Mouse (Mus musculus): ENCODE data around the gene Wsb1.
"Not testable (repeated sequence)": the region's sequence is repeated elsewhere in the genome, so short reads cannot be mapped to it uniquely, and the experiment has no call there.

Wsb1 gene

GRCm38 (mm10) chr11:79264376-79264775 lies 9.9 kb upstream of the Wsb1 start:
- no peak for DNase-seq

DNA sequence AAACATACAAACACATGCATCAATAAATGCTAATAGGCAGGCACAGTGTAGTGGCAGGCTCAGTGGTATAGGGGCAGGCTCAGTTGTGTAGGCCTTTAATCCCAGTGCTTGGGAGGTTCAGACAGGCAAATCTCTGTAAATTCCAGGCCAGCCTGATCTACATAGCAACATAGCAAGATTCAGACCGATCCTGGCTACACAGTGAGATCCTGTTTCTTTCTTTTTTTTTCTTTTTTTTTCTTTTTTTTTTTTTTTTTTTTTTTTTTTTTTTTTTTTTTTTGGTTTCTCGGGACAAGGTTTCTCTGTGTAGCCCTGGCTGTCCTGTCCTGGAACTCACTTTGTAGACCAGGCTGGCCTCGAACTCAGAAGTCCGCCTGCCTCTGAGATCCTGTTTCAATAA lies 5.7 kb upstream of the Wsb1 start:
- DNase-seq = not testable (repeated sequence)

DNA sequence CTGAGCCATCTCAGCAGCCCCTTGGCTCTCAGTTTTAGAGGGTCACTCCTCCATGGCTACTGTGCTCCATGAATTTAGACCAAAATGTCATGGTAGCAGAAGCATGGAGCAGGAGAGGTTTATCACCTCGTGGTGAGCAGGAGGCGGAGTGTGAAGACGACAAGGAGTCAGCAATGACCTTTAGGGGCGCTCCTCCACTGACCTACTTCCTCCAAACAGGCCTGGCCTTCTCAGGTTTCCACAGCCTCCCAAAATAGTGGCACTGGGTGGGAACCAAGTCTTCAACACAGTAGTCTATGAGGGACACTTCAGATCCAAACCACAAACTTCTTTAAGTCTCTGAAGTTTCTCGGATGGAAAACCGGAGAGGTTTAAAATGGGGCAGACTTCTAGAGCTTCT lies 4.3 kb upstream of the Wsb1 start:
- DNase-seq = no peak

DNA sequence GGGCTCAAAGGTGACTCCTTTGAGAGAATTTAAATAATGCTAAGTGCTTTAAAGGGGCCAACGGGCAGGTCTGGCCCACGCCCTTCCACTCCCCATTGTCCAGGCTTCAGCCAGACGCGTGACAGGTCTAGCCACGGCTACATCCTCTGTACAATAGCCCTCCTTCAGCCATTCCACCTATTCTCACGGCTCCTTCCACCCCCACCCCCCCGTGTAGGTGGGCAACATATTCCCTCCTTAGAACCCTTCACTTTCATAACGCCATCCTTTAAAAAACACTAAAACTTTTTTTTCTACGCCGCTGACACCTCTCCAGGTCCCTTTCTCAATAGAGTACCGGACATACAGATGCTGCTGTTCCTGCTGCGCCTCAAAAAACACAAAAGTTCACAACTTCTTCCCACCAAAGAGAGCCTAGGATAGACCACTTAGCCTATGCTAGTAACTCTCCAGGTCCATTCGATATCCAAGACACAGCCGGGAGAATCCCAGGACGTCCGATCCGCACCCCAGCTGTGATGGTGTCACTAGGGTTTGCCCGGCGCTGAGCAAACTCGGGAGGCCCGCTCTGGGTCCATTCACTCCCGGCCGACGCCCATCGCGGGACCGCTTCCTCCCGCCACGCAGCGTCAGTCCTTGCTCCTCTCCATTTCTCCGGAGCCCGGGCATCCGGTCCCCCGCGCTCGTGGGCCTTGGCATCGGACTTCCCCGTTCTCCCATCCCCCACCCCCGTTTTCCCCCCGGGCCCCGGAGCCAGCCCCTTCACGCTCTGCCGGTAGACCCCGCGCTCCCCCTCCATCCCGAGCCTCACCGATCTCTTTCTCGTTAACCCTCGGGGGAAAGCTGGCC lies 705 bp downstream of the Wsb1 start:
- peak; percentile 75 to 76 for DNase-seq

DNA sequence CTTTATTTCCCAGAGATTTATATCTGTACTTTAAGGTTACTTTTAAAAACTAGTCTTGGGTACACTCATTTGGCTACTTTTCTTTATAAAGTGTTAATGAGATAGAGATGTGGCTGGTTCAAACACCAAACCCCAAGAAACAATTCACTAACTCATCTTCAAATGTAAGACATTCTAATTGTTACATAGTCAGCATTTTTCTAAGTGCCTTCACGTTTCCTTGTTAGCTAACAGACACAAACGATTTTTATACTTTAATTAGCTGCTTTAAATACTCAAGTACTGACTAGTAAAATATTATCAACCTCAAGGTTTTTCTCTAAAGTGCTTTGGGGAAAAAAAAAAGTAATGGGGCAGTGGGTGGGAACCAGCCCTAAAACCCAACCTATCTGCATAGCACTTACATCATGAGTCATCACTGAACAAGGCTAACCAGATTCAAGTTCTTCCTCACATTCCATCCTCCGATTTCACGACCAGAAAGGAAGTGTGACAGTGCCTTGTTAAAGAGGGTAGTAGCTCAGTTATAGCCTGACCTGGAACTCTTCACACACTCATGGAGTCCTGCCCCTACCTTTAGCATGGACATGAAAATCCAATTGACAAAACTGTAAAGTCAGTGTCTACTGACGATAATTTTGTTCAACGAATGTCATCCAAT lies 1.5 kb downstream of the Wsb1 start:
- peak in 1 of 2 experiments; percentile 29 for DNase-seq

- no peak for DNase-seq
Measured at GRCm38 (mm10) chr11:79239024-79239423, 15.4 kb downstream of the Wsb1 start.

GRCm38 (mm10) chr11:79238398-79238752 lies 16.1 kb downstream of the Wsb1 start:
- DNase-seq = peak; percentile 37 to 53

DNA sequence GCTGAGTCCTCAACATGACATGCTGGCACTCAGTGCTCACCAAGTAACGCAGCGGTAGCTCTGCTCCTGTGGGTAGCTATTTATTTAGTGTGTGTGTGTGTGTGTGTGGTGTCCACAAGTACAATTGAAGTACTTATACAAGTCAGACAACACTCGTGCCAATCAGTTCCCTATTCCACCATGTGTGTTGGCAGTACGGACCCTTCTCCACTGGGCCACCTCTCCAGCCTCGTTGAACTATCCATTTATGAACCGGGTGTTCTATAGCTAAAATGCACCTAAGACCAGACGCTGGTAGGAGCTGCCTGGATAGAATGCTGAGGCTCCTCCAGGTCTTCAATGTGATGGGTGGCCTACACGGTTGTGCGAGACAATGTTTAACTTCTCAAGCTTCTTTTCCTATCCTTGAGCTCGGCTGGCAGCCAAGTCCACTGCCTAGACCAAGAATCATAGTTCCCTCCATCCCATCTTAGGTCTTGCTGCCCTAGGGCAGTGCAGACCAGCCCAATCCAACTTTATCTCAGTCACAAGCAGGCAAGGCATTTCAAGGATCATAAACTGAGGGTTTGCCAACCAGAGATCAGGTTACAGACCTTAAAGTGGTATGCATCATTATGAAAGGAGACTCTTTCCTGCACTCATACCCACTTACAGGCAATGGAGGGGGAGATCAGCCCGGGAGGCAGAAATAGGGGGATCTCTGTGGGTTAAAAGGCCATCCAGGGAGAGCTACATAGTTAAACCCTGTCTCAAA lies 16.6 kb downstream of the Wsb1 start:
- DNase-seq = peak; percentile 46 to 64

DNA sequence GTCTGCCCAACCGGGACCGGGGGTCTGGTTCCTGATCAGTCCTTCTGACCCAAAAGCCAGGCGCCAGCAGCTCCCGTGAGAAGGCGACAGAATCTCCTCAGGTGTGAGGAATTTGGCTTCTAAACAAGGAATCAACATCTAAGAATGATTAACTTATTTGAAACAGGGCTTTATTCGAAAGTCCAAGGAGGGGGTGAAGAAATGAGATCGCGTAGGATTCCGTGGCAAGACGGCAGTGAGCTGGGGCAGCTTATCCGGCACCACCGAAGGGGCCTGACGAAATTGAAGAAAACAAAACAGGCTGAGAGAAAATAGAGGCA lies 24.3 kb downstream of the Wsb1 start:
- DNase-seq = no peak

DNA sequence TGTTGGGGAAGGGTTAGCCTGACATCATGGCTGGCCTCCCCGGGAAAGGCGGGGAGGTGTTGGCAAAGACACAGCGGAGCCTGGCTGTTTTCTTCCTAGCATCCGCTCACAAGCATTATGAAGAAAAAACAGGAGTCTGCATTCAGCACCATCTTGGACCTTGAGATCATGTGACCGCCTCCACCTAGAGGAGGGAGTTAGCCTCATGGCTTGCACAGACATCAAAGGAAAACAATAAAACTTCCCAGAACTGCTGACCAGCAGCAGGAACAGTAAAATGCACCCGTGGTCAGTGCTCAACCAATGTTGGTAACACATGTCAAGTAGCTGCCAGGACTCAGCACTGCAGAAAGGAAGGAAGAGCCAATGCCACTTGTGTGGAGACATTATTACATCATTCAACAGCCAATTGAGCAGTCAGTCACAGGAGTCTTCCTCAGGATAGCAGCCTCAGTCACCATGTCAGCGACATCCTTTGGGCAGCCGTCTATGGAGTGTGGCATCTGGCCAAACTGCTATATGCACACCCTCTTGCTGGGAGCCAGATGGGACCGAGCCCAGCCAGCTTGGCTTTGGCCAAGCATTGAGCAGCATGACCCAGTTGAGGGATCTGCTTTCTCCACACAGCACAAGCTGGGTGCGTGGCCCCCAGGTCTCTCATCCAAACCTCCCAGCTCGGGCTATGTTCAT lies 24.8 kb downstream of the Wsb1 start:
- DNase-seq = peak; percentile 53 to 80

GRCm38 (mm10) chr11:79229057-79229504 lies 25.4 kb downstream of the Wsb1 start:
- DNase-seq = no peak

DNA sequence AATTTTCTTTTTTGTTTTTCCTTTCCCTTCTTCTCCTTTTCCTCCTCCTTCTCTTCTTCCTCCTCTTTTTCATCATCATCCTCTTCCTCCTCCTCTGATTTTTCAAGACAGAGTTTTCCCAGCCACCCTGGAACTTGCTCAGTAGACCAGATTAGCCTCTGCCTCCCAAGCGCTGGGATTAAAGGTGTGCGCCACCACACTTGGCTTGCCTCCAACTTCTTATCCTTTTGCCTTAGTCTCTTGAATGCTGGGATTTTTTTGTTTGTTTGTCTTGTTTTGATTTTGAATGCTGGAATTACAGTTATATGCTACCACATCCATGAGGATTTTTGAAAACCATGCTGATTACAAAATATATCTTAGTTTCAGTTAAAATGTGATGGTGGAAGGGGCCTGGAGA lies 26.4 kb downstream of the Wsb1 start:
- DNase-seq = no peak

DNA sequence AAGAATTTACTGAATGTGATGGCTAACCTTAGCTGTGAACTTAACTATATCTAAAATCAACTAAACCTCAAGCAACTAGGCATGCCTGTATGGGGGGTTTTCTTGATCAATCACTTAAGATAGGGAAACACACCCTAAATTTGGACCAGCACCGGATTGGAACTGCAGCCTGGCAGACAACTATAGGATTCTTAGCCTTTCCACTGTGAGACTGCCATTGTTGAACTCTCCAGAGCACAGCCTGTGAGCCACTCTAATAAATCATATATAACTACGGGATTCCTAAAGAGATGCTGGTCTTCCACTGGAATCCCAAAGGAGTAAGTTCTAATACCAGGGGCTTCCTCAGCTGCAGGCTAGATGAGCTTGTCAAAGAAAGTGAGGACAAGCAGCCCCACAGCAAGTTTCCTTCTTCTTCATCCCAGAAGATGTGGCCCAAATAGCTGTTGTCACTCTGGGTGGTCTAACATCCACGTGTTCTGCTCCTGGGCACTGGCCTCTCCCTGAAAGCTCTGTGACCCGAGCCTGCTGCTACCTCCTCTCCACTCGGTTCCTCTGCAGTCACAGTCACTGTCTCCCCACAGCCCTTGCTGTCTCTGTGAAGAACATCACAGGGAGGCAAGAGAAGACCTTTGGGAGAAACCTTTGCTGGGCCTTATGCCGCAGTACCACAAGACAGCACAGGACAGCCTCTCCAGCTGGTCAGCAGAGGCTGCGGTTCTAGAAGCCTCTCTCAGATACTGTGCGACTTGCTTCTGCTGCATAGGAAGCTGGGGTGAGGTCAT lies 28.9 kb downstream of the Wsb1 start:
- no peak for DNase-seq

GRCm38 (mm10) chr11:79224562-79225280 lies 29.8 kb downstream of the Wsb1 start:
- DNase-seq = peak; percentile 91

- DNase-seq = peak; percentile 65 to 72
Measured at GRCm38 (mm10) chr11:79223420-79223819, 31.1 kb downstream of the Wsb1 start.

DNA sequence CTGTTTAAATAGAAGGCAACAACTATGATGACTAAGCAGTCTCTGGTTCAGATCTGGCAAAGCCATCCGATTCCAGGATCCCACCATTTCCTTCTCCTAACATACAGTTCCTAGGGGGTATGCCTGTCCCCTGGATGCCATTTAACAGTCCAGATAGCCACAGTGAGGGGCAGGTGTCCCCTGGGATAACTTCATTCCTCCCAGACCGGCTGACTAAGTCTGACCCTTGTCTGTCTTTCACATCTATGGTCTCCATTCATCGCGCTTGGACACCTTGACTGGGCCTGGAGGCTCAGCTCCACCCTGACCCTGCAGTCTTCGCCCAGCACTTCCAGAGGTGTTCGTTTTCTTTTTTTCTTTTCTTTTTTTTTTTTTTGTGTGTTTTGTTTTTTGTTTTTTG lies 31.8 kb downstream of the Wsb1 start:
- no peak for DNase-seq

DNA sequence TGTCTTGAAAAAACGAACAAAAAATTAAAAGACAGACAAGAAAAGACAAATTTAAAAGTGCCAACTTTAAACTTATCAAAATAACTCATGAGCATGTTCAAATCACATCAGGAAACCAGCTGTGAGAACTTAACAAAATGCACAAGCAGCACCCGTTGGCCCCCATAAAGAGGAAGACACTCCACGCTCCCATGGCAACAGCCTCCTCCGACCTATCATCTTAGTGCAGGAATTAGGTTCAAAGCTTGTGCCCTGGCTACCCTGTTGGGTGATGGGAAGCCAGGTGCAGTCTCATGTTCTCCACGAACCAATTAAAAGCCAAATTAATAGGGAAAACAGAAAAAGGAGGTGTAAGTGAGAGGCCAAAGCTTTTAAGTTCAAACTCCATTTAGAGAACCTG lies 32.8 kb downstream of the Wsb1 start:
- DNase-seq = no peak

- DNase-seq = no peak
Measured at GRCm38 (mm10) chr11:79218936-79219626, 35.4 kb downstream of the Wsb1 start.

DNA sequence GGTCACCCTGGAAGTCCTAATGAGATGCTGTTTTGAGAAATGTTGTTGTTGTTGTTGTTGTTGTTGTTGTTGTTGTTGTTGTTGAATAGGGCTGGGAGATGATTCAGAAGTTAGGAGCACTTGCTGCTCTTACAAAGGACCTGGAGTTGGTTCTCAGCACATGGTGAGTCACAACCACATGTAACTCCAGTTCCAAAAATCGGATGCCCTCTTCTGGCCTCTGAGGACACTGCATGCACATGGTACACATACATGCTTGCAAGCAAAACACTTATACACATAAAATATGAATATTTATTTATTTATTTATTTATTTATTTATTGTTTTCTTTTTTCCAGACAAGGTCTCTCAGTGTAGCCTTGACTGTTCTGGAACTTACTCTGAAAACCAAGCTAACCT lies 36.4 kb downstream of the Wsb1 start:
- DNase-seq = no peak

- DNase-seq = no peak
Measured at GRCm38 (mm10) chr11:79217133-79217532, 37.3 kb downstream of the Wsb1 start.

DNA sequence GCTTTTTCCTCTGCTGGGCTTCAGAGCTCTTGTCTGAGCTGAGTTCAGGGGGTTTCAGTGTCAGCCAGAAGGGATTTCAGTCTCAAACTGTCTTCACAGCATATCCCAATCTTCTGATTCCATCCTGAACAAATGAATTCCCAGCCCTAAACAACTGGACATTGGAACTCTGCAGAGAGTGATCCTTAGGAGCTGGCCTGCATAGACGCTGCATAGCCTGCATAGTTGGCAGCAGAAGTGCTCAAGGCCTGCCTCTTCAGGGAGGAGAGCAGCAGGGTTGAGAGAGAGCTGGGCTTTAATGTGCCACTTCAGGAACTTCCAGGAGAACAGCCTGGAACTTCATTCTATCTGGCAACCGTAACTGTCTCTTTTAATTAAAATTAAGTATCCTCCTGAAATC lies 38.9 kb downstream of the Wsb1 start:
- no peak for DNase-seq
